Mouse (Mus musculus) ES-Bruce4 (cell line): ENCODE results near the gene Capns2. TPM values are rescaled to one million over a fixed set of nuclear protein-coding genes. Genes with fewer than 3 reads are reported as not detected.

Source experiments
- H3K27ac ChIP-seq: 2 replicates; pipeline ENCODE4 v1.5.1; 2012; ENCODE audit warnings: low read length, inconsistent platforms; ENCODE audit not compliant: insufficient read depth
- H3K27me3 ChIP-seq: 2 replicates; pipeline ENCODE4 v1.6.1; 2012; ENCODE audit warnings: mild to moderate bottlenecking, low read length, inconsistent platforms; ENCODE audit not compliant: control insufficient read depth, poor library complexity, insufficient read depth, severe bottlenecking
- H3K36me3 ChIP-seq: 2 replicates; pipeline ENCODE4 v1.6.1; 2012; ENCODE audit warnings: inconsistent platforms, mild to moderate bottlenecking, low read length, moderate library complexity; ENCODE audit not compliant: control insufficient read depth, poor library complexity, insufficient read depth, severe bottlenecking
- H3K4me1 ChIP-seq: one replicate; pipeline ENCODE4 v1.8.1; 2011; ENCODE audit warnings: low read length; ENCODE audit not compliant: control insufficient read depth, insufficient read depth
- H3K4me3 ChIP-seq: 2 replicates; pipeline ENCODE4 v1.5.1; 2011; ENCODE audit warnings: low read depth, mild to moderate bottlenecking, low read length
- H3K9ac ChIP-seq: 2 replicates; pipeline ENCODE4 v1.6.1; 2012; ENCODE audit warnings: low read depth, mild to moderate bottlenecking, inconsistent platforms; ENCODE audit not compliant: poor library complexity, severe bottlenecking
- H3K9me3 ChIP-seq: replicated peaks from 2 replicates; pipeline ENCODE4 v1.6.1; 2012; ENCODE audit warnings: mild to moderate bottlenecking, low read length, inconsistent platforms; ENCODE audit not compliant: control insufficient read depth, poor library complexity, insufficient read depth, severe bottlenecking
- CTCF ChIP-seq: IDR thresholded peaks from one replicate; pipeline ENCODE4 v1.8.1; 2011; ENCODE audit warnings: low read depth, low read length
- EP300 ChIP-seq: IDR thresholded peaks from 2 replicates; pipeline ENCODE4 v1.6.1; 2011; ENCODE audit warnings: low read depth, low read length; ENCODE audit not compliant: insufficient read depth
- POLR2A ChIP-seq: IDR thresholded peaks from one replicate; pipeline ENCODE4 v1.8.1; 2011; ENCODE audit warnings: low read length; ENCODE audit not compliant: insufficient read depth
- polyA plus RNA-seq: library from polyadenylated mRNA; stranded (reverse); fragments of >200 nt; gene quantifications from 2 replicates; pipeline ENCODE4 v1.2.4, GENCODE M21; 2011; ENCODE audit warnings: low read depth; ENCODE audit not compliant: missing spikeins, insufficient read depth, insufficient read length

The Capns2 gene
- polyA plus RNA-seq, 1 experiment: 0.81 TPM

- Histone ChIP-seq H3K9me3 (no peaks in the 10 kb centered on the region), H3K27ac (no peak overlapping the region), H3K9ac (no peak overlapping the region), H3K4me1 (no peaks in the 10 kb centered on the region), H3K4me3 (no peak overlapping the region), H3K36me3 (no peaks in the 10 kb centered on the region), H3K27me3 (no peaks in the 10 kb centered on the region)
- no peak for TF ChIP-seq EP300
- TF ChIP-seq POLR2A: no peak
Observed at GRCm38 (mm10) chr8:92899590-92899989, 1.6 kb upstream of the Capns2 start.

- Histone ChIP-seq H3K27me3 (no peaks in the 10 kb centered on the region), H3K36me3 (no peaks in the 10 kb centered on the region), H3K27ac (no peak overlapping the region), H3K9ac (no peak overlapping the region), H3K4me1 (no peaks in the 10 kb centered on the region), H3K4me3 (no peak overlapping the region), H3K9me3 (no peaks in the 10 kb centered on the region; the same call in 1 of the 2 replicates)
- TF ChIP-seq POLR2A (no peak), CTCF (no peak), EP300 (no peak)
Observed at GRCm38 (mm10) chr8:92902981-92903380, 1.8 kb downstream of the Capns2 start.

GRCm38 (mm10) chr8:92903488-92904135 lies 2.4 kb downstream of the Capns2 start:
- Histone ChIP-seq H3K4me3 (no peak overlapping the region), H3K27me3 (no peaks in the 10 kb centered on the region), H3K9me3 (no peaks in the 10 kb centered on the region; the same call in 1 of the 2 replicates), H3K9ac (no peak overlapping the region), H3K36me3 (no peaks in the 10 kb centered on the region), H3K27ac (no peak overlapping the region), H3K4me1 (no peaks in the 10 kb centered on the region)
- TF ChIP-seq EP300 (no peak), CTCF (no peak), POLR2A (no peak)

GRCm38 (mm10) chr8:92906553-92906952 lies 5.3 kb downstream of the Capns2 start:
- H3K4me1 ChIP-seq: no peaks in the 10 kb centered on the region
- H3K4me3 ChIP-seq: no peak overlapping the region
- H3K9ac ChIP-seq: no peak overlapping the region
- no peak overlapping the region for H3K27ac ChIP-seq
- TF ChIP-seq CTCF (no peak), EP300 (no peak), POLR2A (no peak)
- H3K9me3 ChIP-seq: no peaks in the 10 kb centered on the region; the same call in 1 of the 2 replicates
- H3K27me3 ChIP-seq: no peaks in the 10 kb centered on the region; the same call in 1 of the 2 replicates
- no peaks in the 10 kb centered on the region for H3K36me3 ChIP-seq

GRCm38 (mm10) chr8:92908448-92908847 lies 7.2 kb downstream of the Capns2 start:
- Histone ChIP-seq H3K9me3 (no peaks in the 10 kb centered on the region; the same call in 1 of the 2 replicates), H3K4me1 (no peaks in the 10 kb centered on the region), H3K9ac (no peak overlapping the region), H3K27ac (no peak overlapping the region), H3K27me3 (no peaks in the 10 kb centered on the region; the same call in 1 of the 2 replicates), H3K4me3 (no peak overlapping the region), H3K36me3 (no peaks in the 10 kb centered on the region)
- TF ChIP-seq CTCF (no peak), POLR2A (no peak), EP300 (no peak)

- H3K4me3 ChIP-seq: no peak overlapping the region
- TF ChIP-seq POLR2A (no peak), CTCF (no peak), EP300 (no peak)
- H3K9me3 ChIP-seq: no peaks in the 10 kb centered on the region; the same call in 1 of the 2 replicates
- H3K9ac ChIP-seq: no peak overlapping the region
- H3K27me3 ChIP-seq: no peaks in the 10 kb centered on the region; the same call in 1 of the 2 replicates
- H3K4me1 ChIP-seq: no peaks in the 10 kb centered on the region
- H3K27ac ChIP-seq: no peak overlapping the region
- no peaks in the 10 kb centered on the region for H3K36me3 ChIP-seq
Observed at GRCm38 (mm10) chr8:92911477-92911876, 10.3 kb downstream of the Capns2 start.
